Mouse (Mus musculus): ENCODE results near the gene Sept8. TPM values are rescaled to one million over a fixed set of nuclear protein-coding genes. Genes with fewer than 3 reads are reported as not detected.

Sept8 gene
- polyA plus RNA-seq, 1 experiment from 2014 or later = 23.3 TPM

Other genes with a start within 250 kb of the Sept8 start
- gene Hspa4, start 218.8 kb upstream of the Sept8 start, polyA plus RNA-seq (2015; fragmentation: Nextera tagmentation; extraction: Ambion mirVana) = 43.5 and 54.6 TPM in 2 replicates
- 15.3 and 15.7 TPM in 2 replicates for gene Zcchc10, start 194.6 kb upstream of the Sept8 start, polyA plus RNA-seq (2015; fragmentation: Nextera tagmentation; extraction: Ambion mirVana)
- 35.5 and 40.1 TPM in 2 replicates for gene Aff4, start 168.4 kb upstream of the Sept8 start, polyA plus RNA-seq (2015; fragmentation: Nextera tagmentation; extraction: Ambion mirVana)
- gene Leap2, start 96.1 kb upstream of the Sept8 start, polyA plus RNA-seq (2015; fragmentation: Nextera tagmentation; extraction: Ambion mirVana) = 0.51 TPM in 1 of 2 replicates, not detected in the other
- 796 and 911 TPM in 2 replicates for gene Uqcrq, start 88.4 kb upstream of the Sept8 start, polyA plus RNA-seq (2015; fragmentation: Nextera tagmentation; extraction: Ambion mirVana)
- 2.4 and 2.9 TPM in 2 replicates for gene Gdf9, start 88.2 kb upstream of the Sept8 start, polyA plus RNA-seq (2015; fragmentation: Nextera tagmentation; extraction: Ambion mirVana)
- gene Gm10447, start 62.1 kb upstream of the Sept8 start, polyA plus RNA-seq (2015; fragmentation: Nextera tagmentation; extraction: Ambion mirVana) = 0.13 TPM in 1 of 2 replicates, not detected in the other
- gene Shroom1, start 62.1 kb upstream of the Sept8 start, polyA plus RNA-seq (2015; fragmentation: Nextera tagmentation; extraction: Ambion mirVana) = 3.4 and 4.1 TPM in 2 replicates
- gene Gm9837, start 48.8 kb upstream of the Sept8 start, polyA plus RNA-seq (2015; fragmentation: Nextera tagmentation; extraction: Ambion mirVana) = not detected in 2 replicates
- 0.27 TPM in 1 of 2 replicates, not detected in the other for gene Gm9945, start 39.1 kb upstream of the Sept8 start, polyA plus RNA-seq (2015; fragmentation: Nextera tagmentation; extraction: Ambion mirVana)
- gene Sowaha, start 39.0 kb upstream of the Sept8 start, polyA plus RNA-seq (2015; fragmentation: Nextera tagmentation; extraction: Ambion mirVana) = 1.4 and 1.6 TPM in 2 replicates
- 275 and 338 TPM in 2 replicates for gene Kif3a, start 48.1 kb downstream of the Sept8 start, polyA plus RNA-seq (2015; fragmentation: Nextera tagmentation; extraction: Ambion mirVana)
- 5.0 and 5.4 TPM in 2 replicates for gene Il4, start 99.4 kb downstream of the Sept8 start, polyA plus RNA-seq (2015; fragmentation: Nextera tagmentation; extraction: Ambion mirVana)
- gene Il13, start 115.4 kb downstream of the Sept8 start, polyA plus RNA-seq (2015; fragmentation: Nextera tagmentation; extraction: Ambion mirVana) = 0.20 TPM in 1 of 2 replicates, not detected in the other
- 12.1 and 19.1 TPM in 2 replicates for gene Rad50, start 188.1 kb downstream of the Sept8 start, polyA plus RNA-seq (2015; fragmentation: Nextera tagmentation; extraction: Ambion mirVana)
- 0.15 TPM in 1 of 2 replicates, not detected in the other for gene Il5, start 201.5 kb downstream of the Sept8 start, polyA plus RNA-seq (2015; fragmentation: Nextera tagmentation; extraction: Ambion mirVana)